Mouse (Mus musculus) lung, postnatal 0 days (tissue): ENCODE results near the gene Gm20388. TPM values are rescaled to one million over a fixed set of nuclear protein-coding genes. Genes with fewer than 3 reads are reported as not detected.

Experiments
- ATAC-seq: fragments of 200-750 bp; cut with Nextera tagmentation; 2 replicates; pipeline ENCODE4 v1.8.0; 2017; ENCODE audit warnings: moderate library complexity
- DNase-seq: peaks from one replicate; pipeline ENCODE4 v3.0.0-alpha.2; 2016; ENCODE audit warnings: low spot score
- H3K27ac ChIP-seq: fragments of 300-500 bp; sonication (generic); 2 replicates; pipeline ENCODE4 v1.5.1; 2014; ENCODE audit warnings: antibody characterized with exemption, mild to moderate bottlenecking, low read length, mixed read lengths
- H3K27me3 ChIP-seq: fragments of 300-500 bp; sonication (generic); replicated peaks from 2 replicates; pipeline ENCODE4 v1.6.1; 2014; ENCODE audit warnings: low read length, mixed read lengths; ENCODE audit not compliant: insufficient read depth
- H3K36me3 ChIP-seq: fragments of 300-500 bp; sonication (generic); 2 replicates; pipeline ENCODE4 v1.6.1; 2014; ENCODE audit warnings: low read length, mixed read lengths; ENCODE audit not compliant: insufficient read depth
- H3K4me1 ChIP-seq: fragments of 300-500 bp; sonication (generic); 2 replicates; pipeline ENCODE4 v1.6.1; 2014; ENCODE audit warnings: antibody characterized with exemption, low read depth, low read length, mixed read lengths; ENCODE audit not compliant: insufficient read depth
- H3K4me2 ChIP-seq: fragments of 300-500 bp; sonication (generic); replicated peaks from 2 replicates; pipeline ENCODE4 v1.6.1; 2014; ENCODE audit warnings: low read depth, mild to moderate bottlenecking, low read length, moderate library complexity, mixed read lengths
- H3K4me3 ChIP-seq: fragments of 300-500 bp; sonication (generic); 2 replicates; pipeline ENCODE4 v1.5.1; 2014; ENCODE audit warnings: low read depth, low read length
- H3K9ac ChIP-seq: fragments of 300-500 bp; sonication (generic); replicated peaks from 2 replicates; pipeline ENCODE4 v1.6.1; 2014; ENCODE audit warnings: low read depth, mild to moderate bottlenecking
- H3K9me3 ChIP-seq: fragments of 300-500 bp; sonication (generic); 2 replicates; pipeline ENCODE4 v1.6.1; 2016; ENCODE audit warnings: low read length, mixed read lengths
- CTCF ChIP-seq: IDR thresholded peaks from 2 replicates; pipeline ENCODE4 v1.5.1; 2016; ENCODE audit warnings: antibody characterized with exemption, mild to moderate bottlenecking
- EP300 ChIP-seq: IDR thresholded peaks from 2 replicates; pipeline ENCODE4 v1.6.1; 2016; ENCODE audit warnings: antibody characterized with exemption, mild to moderate bottlenecking, control low read depth
- WGBS: fragments of 180-500 bp; shearing (Covaris S2); extraction: QIAGEN DNeasy Blood & Tissue Kit; methylation state at CpG from one replicate; pipeline ENCODE4 v1.1.7; 2014; 5-methylcytosine and 5-hydroxymethylcytosine counted together
- polyA plus RNA-seq: library from polyadenylated mRNA; unstranded; fragments of >200 nt; fragmentation: Nextera tagmentation; extraction: Ambion mirVana; gene quantifications from 2 replicates; pipeline ENCODE4 v1.2.1, GENCODE M21; 2015

The Gm20388 gene
- polyA plus RNA-seq, 1 experiment from 2014 or later = not detected

DNA sequence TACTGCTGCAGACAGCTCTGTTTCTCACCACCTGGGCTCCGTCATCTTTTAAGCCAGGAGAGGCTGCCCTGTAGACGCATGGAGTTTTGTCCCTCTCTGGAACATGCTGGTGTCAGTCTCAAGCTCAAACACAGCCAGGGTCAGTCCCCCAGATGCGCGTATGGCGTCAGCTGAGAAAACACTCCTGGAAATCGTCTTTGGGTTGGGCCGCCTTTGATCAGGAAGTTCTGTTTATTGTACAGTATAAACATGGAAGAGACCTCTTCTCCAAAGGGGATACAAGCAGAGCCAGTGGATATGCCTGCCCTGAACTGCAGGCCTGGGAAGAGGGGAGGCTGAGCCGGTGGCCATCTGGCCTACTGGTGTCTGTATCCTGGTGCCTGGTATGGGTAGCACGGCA lies 2163.8 kb downstream of the Gm20388 start:
- 28% methylated on average over 9 of the region's 9 CpGs for WGBS
- Histone ChIP-seq H3K9ac (no peak overlapping the region), H3K4me2 (no peak overlapping the region), H3K27me3 (0 out of 2 replicates have a peak, but pooled peaks cover 4% of the 10 kb centered on the region), H3K27ac (no peak overlapping the region), H3K4me1 (no peaks in the 10 kb centered on the region), H3K36me3 (no peaks in the 10 kb centered on the region), H3K9me3 (no peaks in the 10 kb centered on the region), H3K4me3 (no peak overlapping the region)
- ATAC-seq = peak; percentile 58
- peak; percentile 32 for DNase-seq
- TF ChIP-seq CTCF (no peak), EP300 (peak; percentile 40)

DNA sequence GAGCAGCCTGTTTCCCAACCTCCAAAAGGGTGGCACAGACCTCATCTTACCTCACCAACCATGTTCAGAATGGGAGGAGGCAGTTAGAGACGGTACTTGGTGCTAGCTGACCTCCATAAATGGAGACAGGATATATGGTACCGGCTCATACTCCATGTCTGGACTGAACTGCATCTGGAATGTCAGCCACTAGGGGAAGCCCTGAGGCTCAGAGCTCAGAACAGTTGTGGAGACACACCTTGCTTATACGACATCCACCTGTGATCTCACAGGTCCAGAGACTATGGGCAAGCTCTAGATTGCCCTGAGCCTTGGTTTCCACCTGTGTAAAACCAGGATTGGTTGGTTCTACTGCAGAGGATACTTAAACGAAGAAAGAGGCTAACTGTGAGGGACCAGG lies 2164.3 kb downstream of the Gm20388 start:
- H3K4me1 ChIP-seq = no peaks in the 10 kb centered on the region
- no peaks in the 10 kb centered on the region for H3K9me3 ChIP-seq
- H3K9ac ChIP-seq = no peak overlapping the region
- 0 out of 2 replicates have a peak, but pooled peaks cover 4% of the 10 kb centered on the region for H3K27me3 ChIP-seq
- peak; percentile 56 for TF ChIP-seq CTCF
- TF ChIP-seq EP300 = no peak
- no peak overlapping the region for H3K27ac ChIP-seq
- ATAC-seq = 0 out of 2 replicates have a peak, but pooled peaks have one; percentile 29
- WGBS = 58% methylated on average over 4 of the region's 4 CpGs
- H3K4me2 ChIP-seq = no peak overlapping the region
- no peak for DNase-seq
- H3K4me3 ChIP-seq = no peak overlapping the region
- H3K36me3 ChIP-seq = no peaks in the 10 kb centered on the region

DNA sequence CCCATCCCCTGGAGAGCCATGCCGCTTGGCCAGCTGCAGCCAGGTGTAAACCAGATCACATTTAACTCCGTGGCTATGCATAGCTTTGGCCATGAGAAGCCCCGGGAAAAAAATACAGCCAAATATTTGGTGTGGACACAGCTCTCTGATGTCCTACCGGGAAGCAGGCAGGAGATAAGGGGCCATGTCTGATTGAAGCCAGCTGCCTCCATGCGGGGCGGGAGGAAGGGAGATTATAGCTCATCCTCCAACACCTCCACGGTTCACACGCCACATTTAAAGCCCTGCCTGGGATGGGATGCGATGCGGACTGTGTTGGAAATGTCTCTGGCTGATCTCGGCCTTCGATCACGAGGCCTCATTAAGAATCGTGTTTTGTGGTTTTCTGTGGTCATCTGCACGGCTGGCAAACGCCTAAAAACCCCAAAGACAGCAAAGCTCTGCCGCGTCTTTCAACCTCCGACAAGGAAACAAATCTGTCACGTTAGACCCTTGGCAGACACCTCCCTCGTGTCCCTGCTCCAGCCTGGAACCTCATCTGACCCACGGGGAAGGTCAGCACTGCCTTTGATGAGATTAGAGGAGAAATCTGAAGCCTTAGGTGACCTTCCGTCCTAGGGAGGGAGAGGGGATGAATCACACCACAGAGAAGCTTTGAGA lies 2165.7 kb downstream of the Gm20388 start:
- Histone ChIP-seq H3K9me3 (no peaks in the 10 kb centered on the region), H3K36me3 (no peaks in the 10 kb centered on the region), H3K27me3 (0 out of 2 replicates have a peak, but pooled peaks cover 4% of the 10 kb centered on the region), H3K4me3 (no peak overlapping the region), H3K27ac (no peak overlapping the region), H3K4me1 (no peaks in the 10 kb centered on the region), H3K4me2 (no peak overlapping the region), H3K9ac (no peak overlapping the region)
- DNase-seq = peak; percentile 36
- TF ChIP-seq EP300 (no peak), CTCF (no peak)
- 25% methylated on average over 23 of the region's 23 CpGs for WGBS
- ATAC-seq = no peak

DNA sequence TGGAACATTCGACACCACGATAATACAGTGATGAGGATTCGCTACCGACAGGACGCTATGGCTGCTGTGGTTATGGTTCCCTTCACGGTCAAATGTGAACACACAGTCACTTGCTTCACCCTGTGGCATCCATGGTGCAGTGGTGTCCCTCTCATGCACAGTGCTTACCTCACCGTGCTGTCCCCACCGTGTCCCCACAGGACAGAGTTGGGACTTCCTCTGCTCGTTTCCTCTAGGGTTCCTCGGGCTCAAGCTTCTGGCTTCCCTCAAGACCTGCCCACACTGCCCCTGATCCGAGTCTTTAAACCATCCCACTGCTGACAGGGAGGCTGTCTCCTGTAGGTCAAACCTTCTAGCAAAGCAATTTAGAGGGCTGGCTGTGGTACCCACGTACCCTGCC lies 2167.7 kb downstream of the Gm20388 start:
- no peak overlapping the region for H3K4me2 ChIP-seq
- DNase-seq = no peak
- 77% methylated on average over 12 of the region's 12 CpGs for WGBS
- 0 out of 2 replicates have a peak, but pooled peaks cover 4% of the 10 kb centered on the region for H3K27me3 ChIP-seq
- no peaks in the 10 kb centered on the region for H3K9me3 ChIP-seq
- no peaks in the 10 kb centered on the region for H3K4me1 ChIP-seq
- H3K36me3 ChIP-seq = no peaks in the 10 kb centered on the region
- TF ChIP-seq CTCF (no peak), EP300 (no peak)
- no peak overlapping the region for H3K4me3 ChIP-seq
- H3K9ac ChIP-seq = no peak overlapping the region
- no peak overlapping the region for H3K27ac ChIP-seq
- ATAC-seq = no peak

DNA sequence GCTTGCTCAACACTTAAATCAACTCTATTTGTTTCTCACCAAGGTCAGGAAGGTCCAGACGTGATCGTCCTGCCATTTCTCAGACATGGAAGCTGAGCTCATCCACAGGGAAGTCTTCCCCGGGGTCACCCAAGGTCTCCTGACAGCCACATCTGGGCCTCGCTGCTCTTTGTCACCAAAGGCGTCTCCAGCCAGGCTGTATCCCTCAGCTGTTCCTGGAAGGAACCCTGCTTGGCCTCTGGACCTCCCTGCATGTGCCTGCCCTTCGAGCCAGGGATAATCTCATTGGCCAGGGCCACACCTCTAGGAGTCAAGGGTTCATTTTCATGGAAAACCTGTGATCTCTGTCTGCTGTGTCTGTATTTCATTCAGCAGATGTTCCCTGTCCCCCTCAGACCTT lies 2168.5 kb downstream of the Gm20388 start:
- Histone ChIP-seq H3K4me3 (no peak overlapping the region), H3K9me3 (no peaks in the 10 kb centered on the region), H3K9ac (no peak overlapping the region), H3K27me3 (0 out of 2 replicates have a peak, but pooled peaks cover 4% of the 10 kb centered on the region), H3K4me1 (no peaks in the 10 kb centered on the region), H3K4me2 (no peak overlapping the region), H3K36me3 (no peaks in the 10 kb centered on the region), H3K27ac (no peak overlapping the region)
- 60% methylated on average over 6 of the region's 6 CpGs for WGBS
- ATAC-seq = no peak
- TF ChIP-seq EP300 (no peak), CTCF (no peak)
- DNase-seq = no peak

DNA sequence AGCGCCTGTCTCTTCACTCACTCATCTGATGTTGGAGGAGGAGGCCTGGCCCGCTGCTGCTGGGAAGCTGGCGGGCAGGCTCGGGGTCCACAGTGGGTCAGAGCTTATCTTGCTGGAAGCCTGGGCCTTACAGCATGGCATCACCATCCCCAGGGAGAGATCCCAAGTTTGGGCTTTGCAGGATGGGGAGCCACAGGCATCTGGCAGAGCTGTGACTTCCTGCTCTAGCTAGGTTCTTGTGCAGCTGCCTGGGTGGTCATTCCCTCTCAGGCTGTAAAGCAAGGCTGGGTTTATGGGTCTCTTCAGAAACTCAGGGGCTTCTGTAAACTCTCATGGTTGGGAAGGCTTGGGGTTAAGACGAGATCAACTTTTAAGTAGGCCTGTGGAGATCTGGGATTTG lies 2169.7 kb downstream of the Gm20388 start:
- no peak for TF ChIP-seq EP300
- no peak for TF ChIP-seq CTCF
- Histone ChIP-seq H3K4me3 (no peak overlapping the region), H3K9me3 (no peaks in the 10 kb centered on the region), H3K36me3 (no peaks in the 10 kb centered on the region), H3K9ac (no peak overlapping the region), H3K4me2 (no peak overlapping the region), H3K4me1 (no peaks in the 10 kb centered on the region), H3K27me3 (0 out of 2 replicates have a peak, but pooled peaks cover 4% of the 10 kb centered on the region), H3K27ac (no peak overlapping the region)
- no peak for ATAC-seq
- WGBS = 43% methylated on average over 5 of the region's 5 CpGs
- DNase-seq = no peak
